Mouse (Mus musculus): ENCODE results near the gene Nck2.

DNA sequence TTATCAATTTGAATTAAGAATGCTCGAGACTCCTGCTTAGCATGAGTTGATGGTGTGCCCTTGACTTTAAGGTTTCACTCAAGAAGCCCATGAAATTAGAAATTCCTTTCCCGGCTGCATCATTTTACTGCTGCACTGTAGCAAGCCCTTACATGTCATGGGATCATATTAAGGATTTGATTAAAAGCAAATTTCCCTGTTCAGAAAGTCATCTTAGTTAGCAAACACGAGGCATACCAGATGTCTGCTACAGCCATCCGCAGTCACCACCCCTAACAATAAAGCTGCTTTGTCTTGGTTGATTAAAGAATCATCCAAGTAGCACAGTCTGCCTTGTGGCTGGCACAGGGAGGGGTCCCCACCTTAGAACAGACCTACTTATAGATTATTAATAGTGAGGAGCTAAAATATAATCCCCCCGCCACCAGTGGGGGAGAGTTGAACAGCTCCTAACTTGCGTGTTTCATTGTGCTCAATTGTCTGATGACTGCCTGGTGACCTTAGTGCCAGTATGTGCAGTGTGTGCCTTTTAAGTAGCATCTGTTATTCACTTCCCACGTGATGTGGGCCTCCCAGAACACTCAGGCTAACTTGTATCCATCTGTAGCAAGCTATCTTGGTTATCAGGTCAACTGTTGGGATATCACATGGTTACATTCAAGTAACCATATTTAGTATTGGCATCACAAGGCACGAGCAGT, 122.4 kb downstream of the Nck2 start:
- TF ChIP-seq MYOD1 (IDR thresholded peaks at IDR 0.05; ENCODE audit: control insufficient read depth in 1 of 3, insufficient read length in 2 of 3, low read depth in 2 of 3) (no peak), TCF12 (IDR thresholded peaks at IDR 0.05; ENCODE audit: insufficient read depth, poor library complexity, severe bottlenecking) (no peak), POLR2A (IDR thresholded peaks at IDR 0.05; ENCODE audit: insufficient read length, low read depth) (no peak), CEBPB (IDR thresholded peaks at IDR 0.05; ENCODE audit: insufficient read depth, poor library complexity, severe bottlenecking) (no peak), E2F4 (IDR thresholded peaks at IDR 0.05; ENCODE audit: insufficient read depth) (no peak), MYOG (IDR thresholded peaks at IDR 0.05; ENCODE audit: control insufficient read depth in 1 of 3, insufficient read depth in 1 of 3, insufficient read length in 2 of 3, low read depth in 2 of 3) (no peak), USF1 (IDR thresholded peaks at IDR 0.05; ENCODE audit: low read depth) (no peak), POLR2AphosphoS2 (IDR thresholded peaks at IDR 0.05; ENCODE audit: insufficient read length, low read depth) (no peak)

All from myocyte (in vitro differentiated cells).